Mouse (Mus musculus) MEL (cell line): ENCODE results near the gene Gm47995. TPM values are rescaled to one million over a fixed set of nuclear protein-coding genes. Genes with fewer than 3 reads are reported as not detected.

Experiments used
- DNase-seq: peaks from one replicate; pipeline ENCODE4 v3.0.0; 2011; ENCODE audit warnings: low read depth, low spot score
- H3K27ac ChIP-seq: 2 replicates; pipeline ENCODE4 v1.5.1; 2012; ENCODE audit warnings: low read depth, mild to moderate bottlenecking, control low read depth, low read length, moderate library complexity; ENCODE audit not compliant: control insufficient read depth
- H3K27me3 ChIP-seq, 2 experiments: fragments of 150-350 bp in 1 of 2; sonication (generic) in 1 of 2; 2 replicates each; pipeline ENCODE4 v1.6.1; 2012; ENCODE audit warnings: low read length in 2 of 2, mild to moderate bottlenecking in 2 of 2, improper control_type of control experiment in 1 of 2, moderate library complexity in 1 of 2; ENCODE audit not compliant: insufficient read depth in 2 of 2, control insufficient read depth in 1 of 2
- H3K36me3 ChIP-seq, 2 experiments: 2 replicates each; pipeline ENCODE4 v1.6.1; 2012 to 2014; ENCODE audit warnings: low read length in 2 of 2, improper control_type of control experiment in 1 of 2, inconsistent platforms in 1 of 2, mild to moderate bottlenecking in 1 of 2; ENCODE audit not compliant: insufficient read depth in 2 of 2, control insufficient read depth in 1 of 2
- H3K4me1 ChIP-seq, 2 experiments: fragments of 150-350 bp in 1 of 2; sonication (generic) in 1 of 2; 2 replicates each; pipeline ENCODE4 v1.6.1; 2012; ENCODE audit warnings: low read length in 2 of 2, improper control_type of control experiment in 1 of 2, mild to moderate bottlenecking in 1 of 2; ENCODE audit not compliant: insufficient read depth in 2 of 2, control insufficient read depth in 1 of 2
- H3K4me3 ChIP-seq, 2 experiments: fragments of 150-350 bp in 1 of 2; sonication (generic) in 1 of 2; 2 replicates each; pipeline ENCODE4 v1.5.1; 2012; ENCODE audit warnings: low read depth in 2 of 2, low read length in 2 of 2, mild to moderate bottlenecking in 2 of 2, moderate library complexity in 2 of 2, control low read depth in 1 of 2, improper control_type of control experiment in 1 of 2; ENCODE audit not compliant: control insufficient read depth in 1 of 2, insufficient read depth in 1 of 2
- H3K79me2 ChIP-seq: 2 replicates; pipeline ENCODE4 v1.6.1; 2012; ENCODE audit warnings: mild to moderate bottlenecking, low read length, moderate library complexity; ENCODE audit not compliant: control insufficient read depth, poor library complexity, insufficient read depth
- H3K9ac ChIP-seq: 2 replicates; pipeline ENCODE4 v1.6.1; 2012; ENCODE audit warnings: low read depth, mild to moderate bottlenecking, control low read depth, low read length, moderate library complexity; ENCODE audit not compliant: control insufficient read depth, poor library complexity, severe bottlenecking
- H3K9me3 ChIP-seq: fragments of 150-350 bp; sonication (generic); replicated peaks from 2 replicates; pipeline ENCODE4 v1.6.1; 2012; ENCODE audit warnings: mild to moderate bottlenecking, low read length, improper control_type of control experiment, moderate library complexity; ENCODE audit not compliant: insufficient read depth
- CHD1 ChIP-seq: IDR thresholded peaks from 2 replicates; pipeline ENCODE4 v1.6.1; 2012; ENCODE audit warnings: low read depth, mild to moderate bottlenecking, inconsistent platforms, low read length, improper control_type of control experiment
- CHD2 ChIP-seq: IDR thresholded peaks from 2 replicates; pipeline ENCODE4 v1.6.1; 2011; ENCODE audit warnings: low read length, improper control_type of control experiment
- CTCF ChIP-seq, 3 experiments: IDR thresholded peaks in 2 of 3; conservative IDR thresholded peaks in 1 of 3; 2 replicates each; pipeline ENCODE4 v1.5.1; 2011 to 2012; ENCODE audit warnings: low read length in 3 of 3, low read depth in 2 of 3, mild to moderate bottlenecking in 2 of 3, improper control_type of control experiment in 1 of 3, inconsistent platforms in 1 of 3, mixed read lengths in 1 of 3, moderate library complexity in 1 of 3; ENCODE audit not compliant: control insufficient read depth in 1 of 3, insufficient read depth in 1 of 3, poor library complexity in 1 of 3, severe bottlenecking in 1 of 3
- E2F4 ChIP-seq: IDR thresholded peaks from 2 replicates; pipeline ENCODE4 v1.6.1; 2011; ENCODE audit warnings: low read depth, low read length, improper control_type of control experiment, borderline replicate concordance
- ELF1 ChIP-seq: IDR thresholded peaks from 2 replicates; pipeline ENCODE4 v1.6.1; 2014; ENCODE audit warnings: low read depth, mild to moderate bottlenecking, inconsistent platforms, low read length, improper control_type of control experiment, moderate library complexity
- EP300 ChIP-seq, 2 experiments: IDR thresholded peaks; 2 replicates each; pipeline ENCODE4 v1.6.1; 2011; ENCODE audit warnings: improper control_type of control experiment in 2 of 2, low read length in 2 of 2, low read depth in 1 of 2, mild to moderate bottlenecking in 1 of 2
- ETS1 ChIP-seq: IDR thresholded peaks from 2 replicates; pipeline ENCODE4 v1.6.1; 2012; ENCODE audit warnings: low read depth, mild to moderate bottlenecking, inconsistent platforms, low read length, improper control_type of control experiment, moderate library complexity
- GATA1 ChIP-seq: IDR thresholded peaks from 2 replicates; pipeline ENCODE4 v1.6.1; 2011; ENCODE audit warnings: low read depth, low read length, improper control_type of control experiment
- HCFC1 ChIP-seq: IDR thresholded peaks from 2 replicates; pipeline ENCODE4 v1.6.1; 2012; ENCODE audit warnings: low read depth, mild to moderate bottlenecking, inconsistent platforms, low read length, improper control_type of control experiment, moderate library complexity
- JUND ChIP-seq: IDR thresholded peaks from 2 replicates; pipeline ENCODE4 v1.6.1; 2011; ENCODE audit warnings: low read depth, mild to moderate bottlenecking, improper control_type of control experiment, low read length
- MAFK ChIP-seq: IDR thresholded peaks from 2 replicates; pipeline ENCODE4 v1.6.1; 2011; ENCODE audit warnings: low read depth, mild to moderate bottlenecking, low read length, improper control_type of control experiment, borderline replicate concordance
- MAX ChIP-seq: IDR thresholded peaks from 2 replicates; pipeline ENCODE4 v1.6.1; 2011; ENCODE audit warnings: low read length, improper control_type of control experiment
- MYB ChIP-seq: IDR thresholded peaks from 2 replicates; pipeline ENCODE4 v1.6.1; 2011; ENCODE audit warnings: mild to moderate bottlenecking, low read depth, low read length, improper control_type of control experiment
- MYC ChIP-seq: IDR thresholded peaks from 2 replicates; pipeline ENCODE4 v1.6.1; 2011; ENCODE audit warnings: low read depth, mild to moderate bottlenecking, low read length, improper control_type of control experiment, moderate library complexity
- NELFE ChIP-seq: IDR thresholded peaks from 2 replicates; pipeline ENCODE4 v1.6.1; 2011; ENCODE audit warnings: low read depth, low read length, improper control_type of control experiment
- NRF1 ChIP-seq: IDR thresholded peaks from 2 replicates; pipeline ENCODE4 v1.6.1; 2014; ENCODE audit warnings: low read depth, mild to moderate bottlenecking, inconsistent platforms, low read length, improper control_type of control experiment, moderate library complexity; ENCODE audit not compliant: poor library complexity, insufficient read depth, severe bottlenecking
- POLR2A ChIP-seq, 2 experiments: IDR thresholded peaks; 2 replicates each; pipeline ENCODE4 v1.6.1; 2011 to 2012; ENCODE audit warnings: low read length in 2 of 2, mild to moderate bottlenecking in 2 of 2, control low read depth in 1 of 2, improper control_type of control experiment in 1 of 2, low read depth in 1 of 2, moderate library complexity in 1 of 2; ENCODE audit not compliant: control insufficient read depth in 1 of 2, insufficient read depth in 1 of 2, poor library complexity in 1 of 2
- POLR2AphosphoS2 ChIP-seq: IDR thresholded peaks from 2 replicates; pipeline ENCODE4 v1.6.1; 2011; ENCODE audit warnings: low read length, improper control_type of control experiment
- POLR2AphosphoS5 ChIP-seq: IDR thresholded peaks from 2 replicates; pipeline ENCODE4 v1.6.1; 2012; ENCODE audit warnings: low read depth, borderline replicate concordance, mild to moderate bottlenecking, inconsistent platforms, low read length, moderate library complexity, mixed read lengths
- RCOR1 ChIP-seq: IDR thresholded peaks from 2 replicates; pipeline ENCODE4 v1.6.1; 2012; ENCODE audit warnings: low read depth, mild to moderate bottlenecking, inconsistent platforms, low read length, improper control_type of control experiment
- SMC3 ChIP-seq: IDR thresholded peaks from 2 replicates; pipeline ENCODE4 v1.6.1; 2011; ENCODE audit warnings: low read depth, low read length, improper control_type of control experiment
- TAL1 ChIP-seq: IDR thresholded peaks from 2 replicates; pipeline ENCODE4 v1.6.1; 2012; ENCODE audit warnings: mild to moderate bottlenecking, inconsistent platforms, low read length, moderate library complexity, mixed read lengths
- TBP ChIP-seq: IDR thresholded peaks from 2 replicates; pipeline ENCODE4 v1.8.0; 2011; ENCODE audit warnings: low read depth, low read length, improper control_type of control experiment
- TCF12 ChIP-seq: IDR thresholded peaks from 2 replicates; pipeline ENCODE4 v1.6.1; 2014; ENCODE audit warnings: low read depth, mild to moderate bottlenecking, inconsistent platforms, low read length, improper control_type of control experiment, moderate library complexity
- UBTF ChIP-seq: IDR thresholded peaks from 2 replicates; pipeline ENCODE4 v1.6.1; 2012; ENCODE audit warnings: low read depth, mild to moderate bottlenecking, inconsistent platforms, low read length, improper control_type of control experiment, moderate library complexity, borderline replicate concordance; ENCODE audit not compliant: insufficient read depth
- USF2 ChIP-seq, 2 experiments: IDR thresholded peaks; 2 replicates each; pipeline ENCODE4 v1.6.1; 2011 to 2012; ENCODE audit warnings: improper control_type of control experiment in 2 of 2, low read length in 2 of 2, borderline replicate concordance in 1 of 2, inconsistent platforms in 1 of 2, low read depth in 1 of 2, mild to moderate bottlenecking in 1 of 2; ENCODE audit not compliant: insufficient read depth in 1 of 2
- ZC3H11A ChIP-seq: IDR thresholded peaks from 2 replicates; pipeline ENCODE4 v1.6.1; 2012; ENCODE audit warnings: low read depth, mild to moderate bottlenecking, inconsistent platforms, low read length, improper control_type of control experiment
- ZKSCAN1 ChIP-seq: IDR thresholded peaks from 2 replicates; pipeline ENCODE4 v1.6.1; 2012; ENCODE audit warnings: low read depth, mild to moderate bottlenecking, inconsistent platforms, low read length, improper control_type of control experiment, moderate library complexity
- ZMIZ1 ChIP-seq: IDR thresholded peaks from 2 replicates; pipeline ENCODE4 v1.6.1; 2012; ENCODE audit warnings: low read depth, mild to moderate bottlenecking, inconsistent platforms, low read length, improper control_type of control experiment, moderate library complexity
- polyA plus RNA-seq, 2 experiments: library from polyadenylated mRNA; stranded (reverse) in 1 of 2; unstranded in 1 of 2; fragments of >175 nt in 1 of 2; fragments of >200 nt in 1 of 2; gene quantifications; 2 replicates each; pipeline versions ENCODE4 v1.2.1 to v1.2.4; 2012; ENCODE audit warnings: low replicate concordance in 2 of 2, low read depth in 1 of 2; ENCODE audit not compliant: insufficient read length in 2 of 2, insufficient read depth in 1 of 2, missing spikeins in 1 of 2
- total RNA-seq: library from RNA; depleted of rRNA; stranded (reverse); fragments of 300-350 nt; gene quantifications from 2 replicates; pipeline ENCODE4 v1.2.3, GENCODE M21; 2012

Gene Gm47995
- total and polyA plus RNA-seq, 3 experiments, result 0.18 TPM; not detected in 2

- H3K9ac ChIP-seq, result no peak overlapping the region
- no peaks in the 10 kb centered on the region; a peak in 1 of 4 replicates for H3K36me3 ChIP-seq
- H3K79me2 ChIP-seq, result no peaks in the 10 kb centered on the region
- DNase-seq, result no peak
- no peaks in the 10 kb centered on the region for H3K27me3 ChIP-seq
- no peak overlapping the region for H3K27ac ChIP-seq
- H3K4me3 ChIP-seq, result no peak overlapping the region
- H3K9me3 ChIP-seq, result no peaks in the 10 kb centered on the region
- no peaks in the 10 kb centered on the region for H3K4me1 ChIP-seq
- TF ChIP-seq ETS1 (no peak), MAFK (no peak), EP300 (IDR thresholded peaks at IDR 0.05; ENCODE audit: low read depth in 1 of 2, low read length in 2 of 2) (no peak), CHD2 (no peak), SMC3 (no peak), MAX (no peak), UBTF (no peak), CHD1 (no peak), ELF1 (no peak), RCOR1 (no peak), NELFE (no peak), E2F4 (no peak), HCFC1 (no peak), TBP (no peak), ZMIZ1 (no peak), NRF1 (no peak), USF2 (IDR thresholded peaks at IDR 0.05; ENCODE audit: borderline replicate concordance in 1 of 2, insufficient read depth in 1 of 2, low read depth in 1 of 2, low read length in 2 of 2) (no peak)
- TF ChIP-seq, all 39 proteins: peak for 0
Observed at GRCm38 (mm10) chr1:151244761-151245160, 46.5 kb downstream of the Gm47995 start.

- no peak for TF ChIP-seq CTCF (IDR thresholded peaks at IDR 0.05 in 2 of 3, conservative IDR thresholded peaks at IDR 0.05 in 1 of 3; ENCODE audit: control insufficient read depth in 1 of 3, insufficient read depth in 1 of 3, low read depth in 2 of 3, low read length in 3 of 3, poor library complexity in 1 of 3, severe bottlenecking in 1 of 3)
- TF ChIP-seq GATA1, result no peak
- TF ChIP-seq EP300 (IDR thresholded peaks at IDR 0.05; ENCODE audit: low read depth in 1 of 2, low read length in 2 of 2), result no peak
- no peak for TF ChIP-seq MYC
- no peak for TF ChIP-seq E2F4
- no peak for TF ChIP-seq ELF1
- TF ChIP-seq ZMIZ1, result no peak
- TF ChIP-seq TAL1, result no peak
- no peak for TF ChIP-seq POLR2AphosphoS2
- no peak for TF ChIP-seq JUND
- TF ChIP-seq ETS1, result no peak
- no peak for TF ChIP-seq POLR2AphosphoS5
- no peak for TF ChIP-seq NELFE
- no peak for TF ChIP-seq ZKSCAN1
- TF ChIP-seq MYB, result no peak
- no peak for TF ChIP-seq MAX
- no peak for TF ChIP-seq TCF12
- no peak for TF ChIP-seq POLR2A (IDR thresholded peaks at IDR 0.05; ENCODE audit: control insufficient read depth in 1 of 2, insufficient read depth in 1 of 2, low read depth in 1 of 2, low read length in 2 of 2, poor library complexity in 1 of 2)
- no peak for TF ChIP-seq ZC3H11A
- Histone ChIP-seq H3K4me1 (peaks cover 0 to 2% of the 10 kb centered on the region in 2 experiments; a peak in 2 of 4 replicates), H3K27me3 (no peaks in the 10 kb centered on the region), H3K9me3 (no peaks in the 10 kb centered on the region), H3K79me2 (no peaks in the 10 kb centered on the region; the same call in 1 of the 2 replicates), H3K4me3 (no peak overlapping the region), H3K27ac (no peak overlapping the region), H3K36me3 (peaks cover 0 to 3% of the 10 kb centered on the region in 2 experiments; a peak in 1 of 4 replicates), H3K9ac (no peak overlapping the region)
- DNase-seq, result no peak
Observed at GRCm38 (mm10) chr1:151245165-151245564, 46.9 kb downstream of the Gm47995 start.
